Mouse (Mus musculus): ENCODE data around the gene Ephb3.

DNA sequence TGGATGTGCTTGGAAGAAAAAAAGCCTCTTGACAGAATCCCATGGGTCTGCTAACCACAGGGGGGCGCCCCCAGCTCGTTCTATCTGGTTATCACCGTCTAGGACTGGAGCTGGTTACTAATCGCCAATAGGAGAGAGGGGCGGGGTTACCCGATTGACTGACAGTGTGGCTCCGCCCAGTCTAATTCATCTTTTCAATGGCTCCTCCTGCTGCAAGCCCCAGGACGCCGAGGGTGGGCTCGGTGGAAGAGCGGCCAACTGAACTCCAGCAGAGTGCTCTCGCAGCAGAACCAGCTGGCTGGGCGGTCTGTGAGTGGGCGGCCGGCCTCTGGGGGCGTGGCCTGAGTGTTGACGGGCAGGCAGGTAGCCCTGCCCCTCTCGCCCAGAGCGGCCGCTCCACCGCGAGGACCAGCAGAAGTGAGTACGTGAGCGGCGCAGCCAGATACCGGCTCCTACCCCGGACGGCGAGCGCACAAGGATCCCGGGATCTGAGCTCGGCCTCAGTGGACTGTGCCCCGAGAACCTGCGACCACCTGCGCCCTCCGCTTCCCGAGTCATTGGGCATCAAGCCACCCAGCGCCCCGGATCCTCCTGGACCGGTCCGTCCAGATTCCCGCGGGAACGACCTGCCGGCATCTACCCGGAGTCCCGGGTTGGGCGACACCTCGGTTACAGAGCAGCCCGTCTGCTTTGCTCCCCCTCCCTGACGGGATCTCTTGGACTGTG is at the start of gene Ephb3:
- TF ChIP-seq CTCF (IDR thresholded peaks at IDR 0.05; ENCODE audit: low read depth) (peak; percentile 88), EP300 (IDR thresholded peaks at IDR 0.05; ENCODE audit: low read depth) (0 out of 2 replicates have a peak, but pooled peaks have one; percentile 13)

Data from heart, postnatal 0 days (tissue).